Mouse (Mus musculus): ENCODE results near the gene Nell2. TPM values are rescaled to one million over a fixed set of nuclear protein-coding genes. Genes with fewer than 3 reads are reported as not detected.

Nell2 gene
- polyA plus RNA-seq, 1 experiment from 2014 or later: 192 TPM

- peaks cover 5% of the 10 kb centered on the region; the same call in 1 of the 2 replicates for H3K4me1 ChIP-seq (replicated peaks; ENCODE audit: control insufficient read depth, insufficient read depth, low read length)
- H3K27ac ChIP-seq: no peak overlapping the region
- H3K4me3 ChIP-seq (replicated peaks; ENCODE audit: low read length): no peak overlapping the region
- no peaks in the 10 kb centered on the region for H3K36me3 ChIP-seq (replicated peaks; ENCODE audit: control insufficient read depth, insufficient read depth)
- H3K9ac ChIP-seq: no peak overlapping the region
- DNase-seq (ENCODE audit: low spot score) (no peak), ATAC-seq (ENCODE audit: low FRiP score) (no peak)
- H3K9me3 ChIP-seq (ENCODE audit: control insufficient read depth, low read length): no peaks in the 10 kb centered on the region
- no peaks in the 10 kb centered on the region for H3K27me3 ChIP-seq (ENCODE audit: control insufficient read depth, insufficient read depth, low read length)
- no peak overlapping the region for H3K4me2 ChIP-seq (replicated peaks)
- 49% methylated on average over 4 of the region's 4 CpGs for whole genome bisulfite sequencing
Measured at GRCm38 (mm10) chr15:95489174-95489573, 39.2 kb downstream of the Nell2 start.

DNA sequence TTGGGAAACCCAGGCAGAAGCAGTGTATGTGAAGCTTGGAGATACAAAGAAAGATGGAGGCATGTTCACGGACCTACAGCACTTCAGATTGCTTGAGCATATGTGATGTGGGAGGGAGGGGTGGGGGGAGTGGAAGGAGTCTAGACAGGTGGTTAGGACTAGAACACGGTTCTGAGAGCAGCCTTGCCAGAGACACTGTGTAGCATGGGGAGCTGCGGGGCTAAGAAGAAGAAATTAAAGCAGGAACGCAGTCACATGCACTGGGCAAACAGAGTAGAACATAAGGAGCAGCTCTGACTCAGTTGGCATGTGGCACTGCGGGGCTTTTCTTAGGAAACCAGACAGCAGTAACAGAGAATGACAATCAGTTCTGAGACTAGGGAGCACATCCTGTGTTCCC lies 40.4 kb downstream of the Nell2 start:
- H3K4me1 ChIP-seq (replicated peaks; ENCODE audit: control insufficient read depth, insufficient read depth, low read length): peaks cover 5% of the 10 kb centered on the region; the same call in 1 of the 2 replicates
- DNase-seq (ENCODE audit: low spot score) (no peak), ATAC-seq (ENCODE audit: low FRiP score) (no peak)
- no peaks in the 10 kb centered on the region for H3K36me3 ChIP-seq (replicated peaks; ENCODE audit: control insufficient read depth, insufficient read depth)
- no peaks in the 10 kb centered on the region for H3K27me3 ChIP-seq (ENCODE audit: control insufficient read depth, insufficient read depth, low read length)
- no peak overlapping the region for H3K9ac ChIP-seq
- H3K27ac ChIP-seq: no peak overlapping the region
- H3K9me3 ChIP-seq (ENCODE audit: control insufficient read depth, low read length): no peaks in the 10 kb centered on the region
- H3K4me2 ChIP-seq (replicated peaks): no peak overlapping the region
- 82% methylated on average over 5 of the region's 5 CpGs for WGBS
- H3K4me3 ChIP-seq (replicated peaks; ENCODE audit: low read length): no peak overlapping the region

DNA sequence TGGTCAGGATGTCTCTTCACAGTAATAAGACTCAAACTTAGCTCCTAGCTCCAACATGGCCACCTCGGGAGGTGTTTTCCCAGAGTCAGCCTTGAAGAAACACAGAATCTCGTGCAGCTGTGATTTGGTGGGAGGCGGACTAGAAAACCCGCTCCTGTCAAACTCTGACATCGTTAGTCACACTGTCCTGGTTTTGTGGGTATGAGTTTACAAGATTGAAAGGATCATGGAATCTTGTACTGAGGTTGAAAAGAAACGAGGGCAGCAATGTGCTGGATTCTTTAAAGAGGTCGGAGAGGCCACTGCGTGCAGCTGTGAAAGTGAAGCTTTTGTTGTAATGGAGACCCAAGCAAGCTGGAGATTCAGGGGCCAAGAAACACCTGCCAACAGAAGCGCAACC lies 46.4 kb downstream of the Nell2 start:
- H3K36me3 ChIP-seq (replicated peaks; ENCODE audit: control insufficient read depth, insufficient read depth): no peaks in the 10 kb centered on the region
- H3K27ac ChIP-seq: no peak overlapping the region
- no peak overlapping the region for H3K9ac ChIP-seq
- H3K27me3 ChIP-seq (ENCODE audit: control insufficient read depth, insufficient read depth, low read length): no peaks in the 10 kb centered on the region
- H3K4me1 ChIP-seq (replicated peaks; ENCODE audit: control insufficient read depth, insufficient read depth, low read length): no peaks in the 10 kb centered on the region
- no peak overlapping the region for H3K4me2 ChIP-seq (replicated peaks)
- H3K9me3 ChIP-seq (ENCODE audit: control insufficient read depth, low read length): no peaks in the 10 kb centered on the region
- no peak for DNase-seq (ENCODE audit: low spot score)
- 66% methylated on average over 9 of the region's 9 CpGs for WGBS
- no peak overlapping the region for H3K4me3 ChIP-seq (replicated peaks; ENCODE audit: low read length)
- no peak for ATAC-seq (ENCODE audit: low FRiP score)

GRCm38 (mm10) chr15:95481585-95481984 lies 46.8 kb downstream of the Nell2 start:
- H3K27ac ChIP-seq: no peak overlapping the region
- H3K9ac ChIP-seq: no peak overlapping the region
- no peaks in the 10 kb centered on the region for H3K27me3 ChIP-seq (ENCODE audit: control insufficient read depth, insufficient read depth, low read length)
- ATAC-seq (ENCODE audit: low FRiP score) (no peak), DNase-seq (ENCODE audit: low spot score) (no peak)
- H3K4me1 ChIP-seq (replicated peaks; ENCODE audit: control insufficient read depth, insufficient read depth, low read length): no peaks in the 10 kb centered on the region
- H3K9me3 ChIP-seq (ENCODE audit: control insufficient read depth, low read length): no peaks in the 10 kb centered on the region
- H3K36me3 ChIP-seq (replicated peaks; ENCODE audit: control insufficient read depth, insufficient read depth): no peaks in the 10 kb centered on the region
- 90% methylated on average over 4 of the region's 4 CpGs for WGBS
- no peak overlapping the region for H3K4me3 ChIP-seq (replicated peaks; ENCODE audit: low read length)
- H3K4me2 ChIP-seq (replicated peaks): no peak overlapping the region

- ATAC-seq (ENCODE audit: low FRiP score) (no peak), DNase-seq (ENCODE audit: low spot score) (no peak)
- H3K9me3 ChIP-seq (ENCODE audit: control insufficient read depth, low read length): no peaks in the 10 kb centered on the region
- H3K27ac ChIP-seq: no peak overlapping the region
- no peak overlapping the region for H3K4me2 ChIP-seq (replicated peaks)
- WGBS: 92% methylated on average over 3 of the region's 3 CpGs
- H3K36me3 ChIP-seq (replicated peaks; ENCODE audit: control insufficient read depth, insufficient read depth): peaks cover 5% of the 10 kb centered on the region; the same call in 1 of the 2 replicates
- no peaks in the 10 kb centered on the region for H3K27me3 ChIP-seq (ENCODE audit: control insufficient read depth, insufficient read depth, low read length)
- H3K4me3 ChIP-seq (replicated peaks; ENCODE audit: low read length): no peak overlapping the region
- no peaks in the 10 kb centered on the region for H3K4me1 ChIP-seq (replicated peaks; ENCODE audit: control insufficient read depth, insufficient read depth, low read length)
- no peak overlapping the region for H3K9ac ChIP-seq
Measured at GRCm38 (mm10) chr15:95476440-95476839, 51.9 kb downstream of the Nell2 start.

GRCm38 (mm10) chr15:95473976-95474375 lies 54.4 kb downstream of the Nell2 start:
- H3K4me1 ChIP-seq (replicated peaks; ENCODE audit: control insufficient read depth, insufficient read depth, low read length): no peaks in the 10 kb centered on the region
- DNase-seq (ENCODE audit: low spot score) (no peak), ATAC-seq (ENCODE audit: low FRiP score) (no peak)
- no peak overlapping the region for H3K4me3 ChIP-seq (replicated peaks; ENCODE audit: low read length)
- no peak overlapping the region for H3K4me2 ChIP-seq (replicated peaks)
- H3K27me3 ChIP-seq (ENCODE audit: control insufficient read depth, insufficient read depth, low read length): no peaks in the 10 kb centered on the region
- no peak overlapping the region for H3K9ac ChIP-seq
- H3K36me3 ChIP-seq (replicated peaks; ENCODE audit: control insufficient read depth, insufficient read depth): peaks cover 5% of the 10 kb centered on the region; the same call in 1 of the 2 replicates
- H3K9me3 ChIP-seq (ENCODE audit: control insufficient read depth, low read length): no peaks in the 10 kb centered on the region
- WGBS: 89% methylated on average over 6 of the region's 6 CpGs
- no peak overlapping the region for H3K27ac ChIP-seq

DNA sequence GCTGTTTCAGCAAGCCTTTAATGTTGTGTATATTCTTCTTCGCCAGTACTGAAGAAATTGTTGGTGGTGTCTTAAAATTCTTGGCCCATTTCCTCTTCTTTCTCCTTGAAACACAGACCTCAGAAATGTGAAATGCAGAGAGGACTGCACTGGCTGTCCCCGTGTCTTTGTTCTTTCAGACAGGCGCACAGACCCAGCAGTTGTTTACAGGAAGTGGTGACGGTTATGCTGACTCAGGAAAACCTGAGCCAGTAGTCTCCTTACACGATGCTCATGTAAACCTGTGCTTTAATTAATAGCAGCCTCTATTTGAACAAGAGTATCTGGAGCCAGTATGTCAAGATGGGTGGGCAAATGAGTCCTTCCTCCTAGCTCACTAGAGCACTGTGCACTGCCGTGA lies 61.2 kb downstream of the Nell2 start:
- Histone ChIP-seq H3K27me3 (ENCODE audit: control insufficient read depth, insufficient read depth, low read length) (no peaks in the 10 kb centered on the region), H3K4me1 (replicated peaks; ENCODE audit: control insufficient read depth, insufficient read depth, low read length) (peaks cover 5% of the 10 kb centered on the region; the same call in 1 of the 2 replicates), H3K9me3 (ENCODE audit: control insufficient read depth, low read length) (no peaks in the 10 kb centered on the region), H3K4me3 (replicated peaks; ENCODE audit: low read length) (no peak overlapping the region), H3K36me3 (replicated peaks; ENCODE audit: control insufficient read depth, insufficient read depth) (no peaks in the 10 kb centered on the region; the same call in 1 of the 2 replicates), H3K9ac (no peak overlapping the region), H3K27ac (peak overlapping the region; percentile 34), H3K4me2 (replicated peaks) (no peak overlapping the region)
- 57% methylated on average over 6 of the region's 6 CpGs for WGBS
- DNase-seq (ENCODE audit: low spot score) (no peak), ATAC-seq (ENCODE audit: low FRiP score) (no peak)

DNA sequence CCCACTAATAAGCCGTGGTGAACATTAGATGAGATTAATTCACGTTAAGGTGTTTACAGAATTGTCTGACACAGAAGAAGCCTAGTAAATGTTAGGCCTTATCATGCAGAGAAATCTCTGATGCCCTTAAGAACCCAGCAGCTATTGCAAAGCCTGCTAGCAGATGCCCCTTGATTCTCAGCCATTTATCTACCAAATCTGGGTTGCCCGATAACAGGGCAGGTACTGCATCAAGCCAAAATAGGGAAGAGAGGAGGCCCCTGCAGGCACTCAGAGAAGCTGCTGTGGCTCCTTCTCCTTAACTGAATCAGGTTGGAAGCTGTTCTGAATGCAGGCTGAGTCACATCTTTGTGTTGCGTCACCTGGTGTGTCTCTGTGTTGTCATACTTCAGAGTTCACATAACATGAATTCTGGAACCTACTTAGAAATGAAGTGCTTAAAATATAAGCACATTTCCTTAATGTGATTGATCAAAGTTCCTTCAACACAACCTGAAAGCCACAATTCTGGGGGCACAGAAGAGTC lies 68.3 kb downstream of the Nell2 start:
- ATAC-seq (ENCODE audit: low FRiP score) (no peak), DNase-seq (ENCODE audit: low spot score) (no peak)
- Histone ChIP-seq H3K36me3 (replicated peaks; ENCODE audit: control insufficient read depth, insufficient read depth) (peaks cover 2% of the 10 kb centered on the region; the same call in 1 of the 2 replicates), H3K27ac (no peak overlapping the region), H3K4me2 (replicated peaks) (no peak overlapping the region), H3K9me3 (ENCODE audit: control insufficient read depth, low read length) (no peaks in the 10 kb centered on the region), H3K4me1 (replicated peaks; ENCODE audit: control insufficient read depth, insufficient read depth, low read length) (0 out of 2 replicates have a peak, but pooled peaks cover 3% of the 10 kb centered on the region), H3K27me3 (ENCODE audit: control insufficient read depth, insufficient read depth, low read length) (no peaks in the 10 kb centered on the region), H3K9ac (no peak overlapping the region), H3K4me3 (replicated peaks; ENCODE audit: low read length) (no peak overlapping the region)
- WGBS: 60% methylated on average over 4 of the region's 4 CpGs

- H3K36me3 ChIP-seq (replicated peaks; ENCODE audit: control insufficient read depth, insufficient read depth): 0 out of 2 replicates have a peak, but pooled peaks cover 3% of the 10 kb centered on the region
Measured at GRCm38 (mm10) chr15:95444586-95444985, 83.8 kb downstream of the Nell2 start.

DNA sequence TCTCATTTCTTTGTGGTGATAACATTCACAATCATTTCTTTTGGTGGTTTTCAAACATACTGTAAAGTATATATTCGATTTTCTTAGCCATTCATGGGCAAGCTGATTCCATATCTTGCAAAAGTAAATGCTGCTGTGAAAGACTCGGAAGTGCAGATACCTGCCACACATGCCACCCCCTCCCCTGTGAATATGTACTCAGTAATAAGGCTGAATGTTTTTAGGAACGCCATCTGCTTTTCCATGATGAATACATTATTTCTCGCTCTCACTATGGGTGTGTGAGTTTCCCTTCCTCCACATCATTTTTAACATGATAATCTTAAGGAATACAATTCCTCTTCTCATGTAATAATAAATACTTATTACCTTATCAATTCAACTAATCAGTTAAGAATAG lies 90.6 kb downstream of the Nell2 start:
- Histone ChIP-seq H3K27ac (no peak overlapping the region), H3K27me3 (ENCODE audit: control insufficient read depth, insufficient read depth, low read length) (no peaks in the 10 kb centered on the region), H3K9me3 (ENCODE audit: control insufficient read depth, low read length) (no peaks in the 10 kb centered on the region), H3K9ac (no peak overlapping the region), H3K4me1 (replicated peaks; ENCODE audit: control insufficient read depth, insufficient read depth, low read length) (no peaks in the 10 kb centered on the region; the same call in 1 of the 2 replicates), H3K4me3 (replicated peaks; ENCODE audit: low read length) (no peak overlapping the region), H3K36me3 (replicated peaks; ENCODE audit: control insufficient read depth, insufficient read depth) (peaks cover 11% of the 10 kb centered on the region; the same call in 1 of the 2 replicates), H3K4me2 (replicated peaks) (no peak overlapping the region)
- DNase-seq (ENCODE audit: low spot score) (no peak), ATAC-seq (ENCODE audit: low FRiP score) (no peak)
- 71% methylated on average over 4 of the region's 4 CpGs for WGBS

More at GRCm38 (mm10) chr15:95444586-95444985, 83.8 kb downstream of the Nell2 start:
- Histone ChIP-seq H3K4me2 (replicated peaks) (no peak overlapping the region), H3K9me3 (ENCODE audit: control insufficient read depth, low read length) (no peaks in the 10 kb centered on the region), H3K27me3 (ENCODE audit: control insufficient read depth, insufficient read depth, low read length) (no peaks in the 10 kb centered on the region), H3K9ac (no peak overlapping the region), H3K27ac (no peak overlapping the region), H3K4me1 (replicated peaks; ENCODE audit: control insufficient read depth, insufficient read depth, low read length) (no peaks in the 10 kb centered on the region), H3K4me3 (replicated peaks; ENCODE audit: low read length) (no peak overlapping the region)
- WGBS: 80% methylated on average over 11 of the region's 11 CpGs
- DNase-seq (ENCODE audit: low spot score): no peak
- no peak for ATAC-seq (ENCODE audit: low FRiP score)
